Mouse (Mus musculus): Measurements from ENCODE around the gene Ptgfrn. TPM values are rescaled to one million over a fixed set of nuclear protein-coding genes. Genes with fewer than 3 reads are reported as not detected.
A peak's percentile ranks its signal among the peaks of the same experiment; 100 is the strongest.

Gene Ptgfrn
- polyA plus RNA-seq, 1 experiment, result 4.5 TPM

- 26% methylated on average over 9 of the region's 9 CpGs for WGBS
- H3K4me1 ChIP-seq (ENCODE audit: control insufficient read depth, insufficient read depth, low read length), result peaks cover 3% of the 10 kb centered on the region
- H3K27me3 ChIP-seq (ENCODE audit: control insufficient read depth, insufficient read depth, low read length), result no peaks in the 10 kb centered on the region
- H3K27ac ChIP-seq (ENCODE audit: insufficient read depth, low read length), result no peak overlapping the region
- DNase-seq, result no peak
- H3K4me3 ChIP-seq (replicated peaks; ENCODE audit: insufficient read depth, low read depth, low read length), result no peak overlapping the region
- no peak for TF ChIP-seq CTCF (IDR thresholded peaks at IDR 0.05; ENCODE audit: borderline replicate concordance, insufficient read depth, low read depth, low read length)
- no peak for TF ChIP-seq POLR2A (IDR thresholded peaks at IDR 0.05; ENCODE audit: borderline replicate concordance, insufficient read depth, low read length)
Measured at GRCm38 (mm10) chr3:101097146-101097800, 12.8 kb downstream of the Ptgfrn start.

- Histone ChIP-seq H3K27me3 (ENCODE audit: control insufficient read depth, insufficient read depth, low read length) (no peaks in the 10 kb centered on the region), H3K27ac (ENCODE audit: insufficient read depth, low read length) (no peak overlapping the region), H3K4me3 (replicated peaks; ENCODE audit: insufficient read depth, low read depth, low read length) (no peak overlapping the region), H3K4me1 (ENCODE audit: control insufficient read depth, insufficient read depth, low read length) (peaks cover 3% of the 10 kb centered on the region)
- peak in 1 of 2 experiments; percentile 18 for DNase-seq
- TF ChIP-seq CTCF (IDR thresholded peaks at IDR 0.05; ENCODE audit: borderline replicate concordance, insufficient read depth, low read depth, low read length) (no peak), POLR2A (IDR thresholded peaks at IDR 0.05; ENCODE audit: borderline replicate concordance, insufficient read depth, low read length) (no peak)
- 82% methylated on average over 5 of the region's 5 CpGs for WGBS
Measured at GRCm38 (mm10) chr3:101095761-101096449, 14.2 kb downstream of the Ptgfrn start.

GRCm38 (mm10) chr3:101092202-101092601, 17.9 kb downstream of the Ptgfrn start:
- H3K27ac ChIP-seq (ENCODE audit: insufficient read depth, low read length), result no peak overlapping the region
- H3K27me3 ChIP-seq (ENCODE audit: control insufficient read depth, insufficient read depth, low read length), result no peaks in the 10 kb centered on the region
- 95% methylated on average over 13 of the region's 13 CpGs for WGBS
- H3K4me1 ChIP-seq (ENCODE audit: control insufficient read depth, insufficient read depth, low read length), result peaks cover 2% of the 10 kb centered on the region
- TF ChIP-seq POLR2A (IDR thresholded peaks at IDR 0.05; ENCODE audit: borderline replicate concordance, insufficient read depth, low read length) (no peak), CTCF (IDR thresholded peaks at IDR 0.05; ENCODE audit: borderline replicate concordance, insufficient read depth, low read depth, low read length) (no peak)
- no peak for DNase-seq
- H3K4me3 ChIP-seq (replicated peaks; ENCODE audit: insufficient read depth, low read depth, low read length), result no peak overlapping the region

- H3K4me1 ChIP-seq (ENCODE audit: control insufficient read depth, insufficient read depth, low read length), result no peaks in the 10 kb centered on the region
- H3K4me3 ChIP-seq (replicated peaks; ENCODE audit: insufficient read depth, low read depth, low read length), result no peak overlapping the region
- no peak overlapping the region for H3K27ac ChIP-seq (ENCODE audit: insufficient read depth, low read length)
- TF ChIP-seq POLR2A (IDR thresholded peaks at IDR 0.05; ENCODE audit: borderline replicate concordance, insufficient read depth, low read length) (no peak), CTCF (IDR thresholded peaks at IDR 0.05; ENCODE audit: borderline replicate concordance, insufficient read depth, low read depth, low read length) (no peak)
- H3K27me3 ChIP-seq (ENCODE audit: control insufficient read depth, insufficient read depth, low read length), result no peaks in the 10 kb centered on the region
- WGBS, result 85% methylated on average over 7 of the region's 7 CpGs
- no peak for DNase-seq
Measured at GRCm38 (mm10) chr3:101086584-101087445, 23.3 kb downstream of the Ptgfrn start.

- H3K27ac ChIP-seq (ENCODE audit: insufficient read depth, low read length), result no peak overlapping the region
- TF ChIP-seq POLR2A (IDR thresholded peaks at IDR 0.05; ENCODE audit: borderline replicate concordance, insufficient read depth, low read length), result no peak
- no peak for TF ChIP-seq CTCF (IDR thresholded peaks at IDR 0.05; ENCODE audit: borderline replicate concordance, insufficient read depth, low read depth, low read length)
- no peak for DNase-seq
- 68% methylated on average over 4 of the region's 4 CpGs for WGBS
- H3K4me1 ChIP-seq (ENCODE audit: control insufficient read depth, insufficient read depth, low read length), result peaks cover 10% of the 10 kb centered on the region
- H3K27me3 ChIP-seq (ENCODE audit: control insufficient read depth, insufficient read depth, low read length), result no peaks in the 10 kb centered on the region
- H3K4me3 ChIP-seq (replicated peaks; ENCODE audit: insufficient read depth, low read depth, low read length), result no peak overlapping the region
Measured at GRCm38 (mm10) chr3:101080925-101081324, 29.2 kb downstream of the Ptgfrn start.

- H3K4me3 ChIP-seq (replicated peaks; ENCODE audit: insufficient read depth, low read depth, low read length), result no peak overlapping the region
- no peaks in the 10 kb centered on the region for H3K27me3 ChIP-seq (ENCODE audit: control insufficient read depth, insufficient read depth, low read length)
- peak in 1 of 2 experiments; percentile 31 for DNase-seq
- no peak overlapping the region for H3K27ac ChIP-seq (ENCODE audit: insufficient read depth, low read length)
- TF ChIP-seq CTCF (IDR thresholded peaks at IDR 0.05; ENCODE audit: borderline replicate concordance, insufficient read depth, low read depth, low read length) (no peak), POLR2A (IDR thresholded peaks at IDR 0.05; ENCODE audit: borderline replicate concordance, insufficient read depth, low read length) (no peak)
- WGBS, result 21% methylated on average over 1 of the region's 1 CpGs
- H3K4me1 ChIP-seq (ENCODE audit: control insufficient read depth, insufficient read depth, low read length), result peaks cover 10% of the 10 kb centered on the region
Measured at GRCm38 (mm10) chr3:101078344-101078743, 31.7 kb downstream of the Ptgfrn start.

- Histone ChIP-seq H3K4me1 (ENCODE audit: control insufficient read depth, insufficient read depth, low read length) (peaks cover 10% of the 10 kb centered on the region), H3K4me3 (replicated peaks; ENCODE audit: insufficient read depth, low read depth, low read length) (no peak overlapping the region), H3K27ac (ENCODE audit: insufficient read depth, low read length) (no peak overlapping the region), H3K27me3 (ENCODE audit: control insufficient read depth, insufficient read depth, low read length) (no peaks in the 10 kb centered on the region)
- peak; percentile 19 to 30 for DNase-seq
- TF ChIP-seq CTCF (IDR thresholded peaks at IDR 0.05; ENCODE audit: borderline replicate concordance, insufficient read depth, low read depth, low read length) (no peak), POLR2A (IDR thresholded peaks at IDR 0.05; ENCODE audit: borderline replicate concordance, insufficient read depth, low read length) (no peak)
- WGBS, result 25% methylated on average over 6 of the region's 6 CpGs
Measured at GRCm38 (mm10) chr3:101077710-101078100, 32.4 kb downstream of the Ptgfrn start.

Data from cerebellum, adult 2 months (tissue).